Mouse (Mus musculus) testis, adult 2 months (tissue): Measurements from ENCODE around the gene Mast4. TPM values are rescaled to one million over a fixed set of nuclear protein-coding genes. Genes with fewer than 3 reads are reported as not detected.

ENCODE experiments used
- H3K27ac ChIP-seq: fragments of 200-500 bp; 2 replicates; pipeline ENCODE4 v1.5.1; 2012; ENCODE audit warnings: low read depth, low read length; ENCODE audit not compliant: control insufficient read depth, insufficient read depth
- H3K27me3 ChIP-seq: fragments of 200-500 bp; 2 replicates; pipeline ENCODE4 v1.6.1; 2012; ENCODE audit warnings: mild to moderate bottlenecking, low read length, moderate library complexity; ENCODE audit not compliant: control insufficient read depth, insufficient read depth
- H3K36me3 ChIP-seq: fragments of 200-500 bp; 2 replicates; pipeline ENCODE4 v1.6.1; 2012; ENCODE audit warnings: mild to moderate bottlenecking, low read length; ENCODE audit not compliant: control insufficient read depth, insufficient read depth
- H3K4me1 ChIP-seq: fragments of 200-500 bp; 2 replicates; pipeline ENCODE4 v1.6.1; 2012; ENCODE audit warnings: low read length; ENCODE audit not compliant: control insufficient read depth, insufficient read depth
- H3K4me3 ChIP-seq: fragments of 200-500 bp; 2 replicates; pipeline ENCODE4 v1.5.1; 2012; ENCODE audit warnings: low read depth, mild to moderate bottlenecking, low read length, moderate library complexity, mixed read lengths; ENCODE audit not compliant: control insufficient read depth
- CTCF ChIP-seq: fragments of 200-500 bp; IDR thresholded peaks from 2 replicates; pipeline ENCODE4 v1.5.1; 2012; ENCODE audit warnings: low read depth, mild to moderate bottlenecking, inconsistent platforms, low read length, moderate library complexity; ENCODE audit not compliant: control insufficient read depth, insufficient read depth, insufficient replicate concordance
- POLR2A ChIP-seq: fragments of 200-500 bp; IDR thresholded peaks from 2 replicates; pipeline ENCODE4 v1.6.1; 2012; ENCODE audit warnings: low read depth, mild to moderate bottlenecking, inconsistent platforms, low read length, moderate library complexity; ENCODE audit not compliant: control insufficient read depth
- polyA plus RNA-seq: library from polyadenylated mRNA; depleted of rRNA; stranded (reverse); fragments of >200 nt; gene quantifications from 2 replicates; pipeline ENCODE4 v1.2.3, GENCODE M21; 2012

Gene Mast4
- polyA plus RNA-seq, 1 experiment = 5.3 TPM

GRCm38 (mm10) chr13:103293121-103293520, 41.2 kb downstream of the Mast4 start:
- no peaks in the 10 kb centered on the region for H3K27me3 ChIP-seq
- no peaks in the 10 kb centered on the region for H3K4me1 ChIP-seq
- TF ChIP-seq CTCF (no peak), POLR2A (no peak)
- H3K36me3 ChIP-seq = no peaks in the 10 kb centered on the region
- H3K4me3 ChIP-seq = no peak overlapping the region
- H3K27ac ChIP-seq = no peak overlapping the region

- H3K4me3 ChIP-seq = no peak overlapping the region
- H3K4me1 ChIP-seq = no peaks in the 10 kb centered on the region
- TF ChIP-seq CTCF (no peak), POLR2A (no peak)
- H3K27ac ChIP-seq = no peak overlapping the region
- H3K36me3 ChIP-seq = no peaks in the 10 kb centered on the region
- H3K27me3 ChIP-seq = no peaks in the 10 kb centered on the region
These were observed 43.2 kb downstream of the Mast4 start for GRCm38 (mm10) chr13:103291098-103291497.

GRCm38 (mm10) chr13:103285821-103286220, 48.5 kb downstream of the Mast4 start:
- TF ChIP-seq CTCF = no peak
- Histone ChIP-seq H3K36me3 (no peaks in the 10 kb centered on the region), H3K27ac (no peak overlapping the region), H3K4me3 (no peak overlapping the region), H3K4me1 (peaks cover 3% of the 10 kb centered on the region), H3K27me3 (no peaks in the 10 kb centered on the region)

- H3K4me3 ChIP-seq = no peak overlapping the region
- no peak for TF ChIP-seq POLR2A
- no peak for TF ChIP-seq CTCF
- no peak overlapping the region for H3K27ac ChIP-seq
- H3K36me3 ChIP-seq = no peaks in the 10 kb centered on the region
- H3K4me1 ChIP-seq = peaks cover 3% of the 10 kb centered on the region
- H3K27me3 ChIP-seq = no peaks in the 10 kb centered on the region
These were observed 49.3 kb downstream of the Mast4 start for GRCm38 (mm10) chr13:103285036-103285435.

GRCm38 (mm10) chr13:103270856-103271391, 63.4 kb downstream of the Mast4 start:
- TF ChIP-seq CTCF = no peak
- TF ChIP-seq POLR2A = no peak

GRCm38 (mm10) chr13:103262707-103263106, 71.6 kb downstream of the Mast4 start:
- H3K36me3 ChIP-seq = no peaks in the 10 kb centered on the region
- no peaks in the 10 kb centered on the region for H3K27me3 ChIP-seq
- no peak for TF ChIP-seq CTCF
- no peak for TF ChIP-seq POLR2A
- H3K4me3 ChIP-seq = no peak overlapping the region
- H3K4me1 ChIP-seq = 0 out of 2 replicates have a peak, but pooled peaks cover 2% of the 10 kb centered on the region
- H3K27ac ChIP-seq = no peak overlapping the region

More at GRCm38 (mm10) chr13:103270856-103271391, 63.4 kb downstream of the Mast4 start:
- H3K36me3 ChIP-seq = no peaks in the 10 kb centered on the region
- peak overlapping the region; percentile 69 for H3K27ac ChIP-seq
- no peaks in the 10 kb centered on the region for H3K27me3 ChIP-seq
- H3K4me1 ChIP-seq = no peaks in the 10 kb centered on the region; the same call in 1 of the 2 replicates
- H3K4me3 ChIP-seq = no peak overlapping the region

- Histone ChIP-seq H3K27me3 (no peaks in the 10 kb centered on the region), H3K36me3 (no peaks in the 10 kb centered on the region), H3K4me3 (no peak overlapping the region), H3K27ac (no peak overlapping the region), H3K4me1 (0 out of 2 replicates have a peak, but pooled peaks cover 2% of the 10 kb centered on the region)
- TF ChIP-seq POLR2A = no peak
- TF ChIP-seq CTCF = no peak
These were observed 72.2 kb downstream of the Mast4 start for GRCm38 (mm10) chr13:103262061-103262460.

- Histone ChIP-seq H3K36me3 (no peaks in the 10 kb centered on the region), H3K4me3 (peak overlapping the region; percentile 57; the same call in 1 of the 2 replicates), H3K4me1 (0 out of 2 replicates have a peak, but pooled peaks cover 2% of the 10 kb centered on the region), H3K27ac (no peak overlapping the region), H3K27me3 (no peaks in the 10 kb centered on the region)
- TF ChIP-seq POLR2A = no peak
- TF ChIP-seq CTCF = no peak
These were observed 73.9 kb downstream of the Mast4 start for GRCm38 (mm10) chr13:103260414-103260813.

GRCm38 (mm10) chr13:103258106-103258505, 76.2 kb downstream of the Mast4 start:
- no peaks in the 10 kb centered on the region for H3K36me3 ChIP-seq
- H3K27ac ChIP-seq = no peak overlapping the region
- H3K4me1 ChIP-seq = 0 out of 2 replicates have a peak, but pooled peaks cover 2% of the 10 kb centered on the region
- no peaks in the 10 kb centered on the region for H3K27me3 ChIP-seq
- TF ChIP-seq POLR2A = no peak
- TF ChIP-seq CTCF = no peak
- no peak overlapping the region for H3K4me3 ChIP-seq
